Mouse (Mus musculus): ENCODE results near the gene Cic. TPM values are rescaled to one million over a fixed set of nuclear protein-coding genes. Genes with fewer than 3 reads are reported as not detected.

Gene Cic
- polyA plus RNA-seq, 1 experiment from 2014 or later = 44.2 TPM

GRCm38 (mm10) chr7:25266180-25266962 is 1.1 kb upstream of the Cic start:
- Histone ChIP-seq H3K27ac (no peak overlapping the region), H3K36me3 (peaks cover 7% of the 10 kb centered on the region), H3K27me3 (replicated peaks) (no peaks in the 10 kb centered on the region; the same call in 1 of the 2 replicates), H3K4me2 (replicated peaks) (peak overlapping the region; percentile 58), H3K9me3 (no peaks in the 10 kb centered on the region), H3K9ac (no peak overlapping the region), H3K4me3 (no peak overlapping the region), H3K4me1 (peaks cover 21% of the 10 kb centered on the region)
- no peak for ATAC-seq (ENCODE audit: low FRiP score, low read depth)
- 87% methylated on average over 8 of the region's 8 CpGs for WGBS

- peak overlapping the region; percentile 80 for H3K4me2 ChIP-seq (replicated peaks)
- no peaks in the 10 kb centered on the region; the same call in 1 of the 2 replicates for H3K27me3 ChIP-seq (replicated peaks)
- peaks cover 22% of the 10 kb centered on the region for H3K36me3 ChIP-seq
- peaks cover 21% of the 10 kb centered on the region for H3K4me1 ChIP-seq
- H3K9ac ChIP-seq = peak overlapping the region; percentile 84
- under 1% methylated on average over 33 of the region's 33 CpGs for WGBS
- H3K9me3 ChIP-seq = no peaks in the 10 kb centered on the region
- peak; percentile 95 for ATAC-seq (ENCODE audit: low FRiP score, low read depth)
- peak overlapping the region; percentile 75 for H3K27ac ChIP-seq
- H3K4me3 ChIP-seq = peak overlapping the region; percentile 82
Observed at GRCm38 (mm10) chr7:25267751-25268463, 403 bp downstream of the Cic start.

- peak overlapping the region; percentile 84 for H3K9ac ChIP-seq
- H3K4me2 ChIP-seq (replicated peaks) = peak overlapping the region; percentile 80
- peak overlapping the region; percentile 75; the same call in 1 of the 2 replicates for H3K27ac ChIP-seq
- 4% methylated on average over 7 of the region's 7 CpGs for WGBS
- no peak for ATAC-seq (ENCODE audit: low FRiP score, low read depth)
- H3K27me3 ChIP-seq (replicated peaks) = no peaks in the 10 kb centered on the region; the same call in 1 of the 2 replicates
- peaks cover 21% of the 10 kb centered on the region for H3K4me1 ChIP-seq
- H3K36me3 ChIP-seq = peaks cover 29% of the 10 kb centered on the region
- no peaks in the 10 kb centered on the region for H3K9me3 ChIP-seq
- peak overlapping the region; percentile 82 for H3K4me3 ChIP-seq
Observed at GRCm38 (mm10) chr7:25268588-25268987, 1.1 kb downstream of the Cic start.

- H3K9me3 ChIP-seq = no peaks in the 10 kb centered on the region
- WGBS = 53% methylated on average over 4 of the region's 4 CpGs
- no peak for ATAC-seq (ENCODE audit: low FRiP score, low read depth)
- H3K4me3 ChIP-seq = peak overlapping the region; percentile 82
- H3K4me2 ChIP-seq (replicated peaks) = peak overlapping the region; percentile 80
- H3K36me3 ChIP-seq = peaks cover 32% of the 10 kb centered on the region
- no peaks in the 10 kb centered on the region; the same call in 1 of the 2 replicates for H3K27me3 ChIP-seq (replicated peaks)
- peak overlapping the region; percentile 84 for H3K9ac ChIP-seq
- H3K4me1 ChIP-seq = peaks cover 21% of the 10 kb centered on the region
- no peak overlapping the region for H3K27ac ChIP-seq
Observed at GRCm38 (mm10) chr7:25269029-25269428, 1.5 kb downstream of the Cic start.

DNA sequence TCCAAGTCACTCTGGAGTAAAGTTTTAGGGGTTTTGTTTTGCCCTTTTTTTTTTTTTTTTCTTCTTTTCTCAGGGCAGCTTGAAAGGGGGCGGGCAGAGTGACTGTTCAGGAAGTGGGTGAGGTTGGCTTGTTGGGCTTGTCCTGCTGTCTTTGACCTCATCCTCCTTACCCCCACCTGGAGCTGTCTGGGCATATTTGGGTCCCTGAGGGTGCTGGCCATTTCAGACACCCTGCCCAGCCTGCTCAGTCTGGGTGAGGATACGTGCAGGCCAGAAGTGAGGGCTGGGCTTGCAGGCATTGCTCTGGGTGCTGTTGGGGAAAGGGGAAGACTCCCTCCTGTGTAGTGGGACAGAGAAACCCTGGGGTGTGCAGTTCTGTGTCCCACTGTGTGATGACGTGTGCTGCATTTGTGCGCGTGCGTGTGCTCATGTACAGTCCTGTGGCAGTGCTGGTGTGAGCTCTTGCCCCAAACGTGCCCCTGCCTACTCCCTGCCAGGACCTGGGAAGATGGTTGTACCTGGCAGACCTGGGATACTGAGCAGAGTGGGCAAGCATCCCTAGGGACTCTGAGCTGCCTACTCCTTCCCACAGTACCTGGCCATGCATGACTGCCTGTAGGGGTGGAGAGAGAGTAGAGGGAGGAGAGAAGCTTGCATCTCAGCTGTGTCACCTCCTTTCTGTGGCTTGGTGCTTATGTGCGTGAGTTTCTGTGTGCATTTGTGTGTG is 2.2 kb downstream of the Cic start:
- Histone ChIP-seq H3K36me3 (peaks cover 32% of the 10 kb centered on the region), H3K4me1 (peaks cover 28% of the 10 kb centered on the region), H3K9ac (peak overlapping the region; percentile 84; the same call in 1 of the 2 replicates), H3K9me3 (no peaks in the 10 kb centered on the region), H3K4me2 (replicated peaks) (peak overlapping the region; percentile 80), H3K27ac (no peak overlapping the region), H3K4me3 (peak overlapping the region; percentile 9), H3K27me3 (replicated peaks) (no peaks in the 10 kb centered on the region; the same call in 1 of the 2 replicates)
- 90% methylated on average over 8 of the region's 8 CpGs for WGBS
- no peak for ATAC-seq (ENCODE audit: low FRiP score, low read depth)

DNA sequence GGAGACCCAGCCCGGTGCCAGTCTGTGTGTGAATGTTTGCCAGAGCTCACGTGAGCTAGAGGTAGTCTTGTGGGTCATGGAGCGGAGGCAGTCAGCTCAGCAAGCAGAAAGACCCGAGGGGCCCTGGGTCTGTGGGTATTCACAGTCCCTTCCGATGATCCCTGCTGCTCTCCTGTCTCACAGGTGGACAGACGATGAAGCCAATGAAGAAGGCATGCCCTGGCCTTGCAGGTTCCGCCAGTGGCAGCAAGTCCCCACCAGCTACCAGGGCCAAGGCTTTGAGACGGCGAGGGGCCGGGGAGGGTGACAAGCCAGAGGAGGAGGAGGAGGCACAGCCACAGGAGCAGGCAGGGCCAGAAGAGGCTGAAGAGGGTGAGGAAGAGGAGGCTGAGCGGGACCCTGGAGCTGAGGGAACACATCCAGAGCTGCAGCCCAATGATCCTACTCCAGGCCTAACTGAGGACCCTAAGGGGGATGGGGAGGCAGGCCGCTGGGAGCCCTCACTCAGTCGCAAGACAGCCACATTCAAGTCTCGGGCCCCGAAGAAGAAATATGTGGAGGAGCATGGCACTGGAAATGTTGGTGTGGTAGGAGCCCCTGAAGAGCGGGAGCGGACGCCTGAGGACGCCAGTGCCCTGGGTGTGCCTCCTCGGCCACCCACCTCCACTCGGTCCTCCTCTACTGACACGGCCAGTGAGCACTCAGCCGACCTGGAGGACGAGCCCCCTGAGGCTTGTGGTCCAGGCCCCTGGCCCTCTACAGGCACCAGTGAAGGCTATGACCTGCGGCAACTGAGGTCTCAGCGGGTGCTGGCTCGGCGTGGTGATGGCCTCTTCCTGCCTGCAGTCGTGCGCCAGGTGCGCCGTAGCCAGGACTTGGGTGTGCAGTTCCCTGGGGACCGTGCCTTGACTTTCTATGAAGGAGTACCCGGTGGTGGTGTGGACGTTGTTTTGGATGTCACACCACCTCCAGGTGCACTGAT is 3.4 kb downstream of the Cic start:
- Histone ChIP-seq H3K4me1 (peaks cover 39% of the 10 kb centered on the region), H3K36me3 (peaks cover 32% of the 10 kb centered on the region), H3K27me3 (replicated peaks) (no peaks in the 10 kb centered on the region), H3K27ac (no peak overlapping the region), H3K4me2 (replicated peaks) (peak overlapping the region; percentile 80; the same call in 1 of the 2 replicates), H3K9ac (no peak overlapping the region), H3K4me3 (no peak overlapping the region), H3K9me3 (no peaks in the 10 kb centered on the region)
- WGBS = 91% methylated on average over 35 of the region's 35 CpGs
- ATAC-seq (ENCODE audit: low FRiP score, low read depth) = no peak

- 90% methylated on average over 30 of the region's 30 CpGs for WGBS
- no peak for ATAC-seq (ENCODE audit: low FRiP score, low read depth)
- Histone ChIP-seq H3K4me2 (replicated peaks) (no peak overlapping the region), H3K4me1 (peaks cover 40% of the 10 kb centered on the region), H3K36me3 (peaks cover 32% of the 10 kb centered on the region), H3K27me3 (replicated peaks) (no peaks in the 10 kb centered on the region), H3K4me3 (0 out of 2 replicates have a peak overlapping the region, but pooled peaks have one; percentile 7), H3K27ac (no peak overlapping the region), H3K9me3 (no peaks in the 10 kb centered on the region), H3K9ac (no peak overlapping the region)
Observed at GRCm38 (mm10) chr7:25271651-25272444, 4.3 kb downstream of the Cic start.

GRCm38 (mm10) chr7:25272445-25273258 is 5.1 kb downstream of the Cic start:
- Histone ChIP-seq H3K9me3 (no peaks in the 10 kb centered on the region), H3K4me2 (replicated peaks) (peak overlapping the region; percentile 10; the same call in 1 of the 2 replicates), H3K4me3 (0 out of 2 replicates have a peak overlapping the region, but pooled peaks have one; percentile 7), H3K36me3 (peaks cover 32% of the 10 kb centered on the region), H3K9ac (no peak overlapping the region), H3K4me1 (peaks cover 42% of the 10 kb centered on the region), H3K27me3 (replicated peaks) (no peaks in the 10 kb centered on the region), H3K27ac (no peak overlapping the region)
- no peak for ATAC-seq (ENCODE audit: low FRiP score, low read depth)
- 89% methylated on average over 38 of the region's 38 CpGs for WGBS

- WGBS = 92% methylated on average over 22 of the region's 22 CpGs
- H3K9ac ChIP-seq = peak overlapping the region; percentile 14; the same call in 1 of the 2 replicates
- H3K9me3 ChIP-seq = no peaks in the 10 kb centered on the region
- no peak overlapping the region for H3K27ac ChIP-seq
- H3K4me3 ChIP-seq = no peak overlapping the region
- peaks cover 32% of the 10 kb centered on the region for H3K36me3 ChIP-seq
- no peaks in the 10 kb centered on the region for H3K27me3 ChIP-seq (replicated peaks)
- peak overlapping the region; percentile 10; the same call in 1 of the 2 replicates for H3K4me2 ChIP-seq (replicated peaks)
- ATAC-seq (ENCODE audit: low FRiP score, low read depth) = no peak
- peaks cover 47% of the 10 kb centered on the region for H3K4me1 ChIP-seq
Observed at GRCm38 (mm10) chr7:25273259-25274241, 6.0 kb downstream of the Cic start.
